Mouse (Mus musculus): ENCODE results near the gene Derl3. TPM values are rescaled to one million over a fixed set of nuclear protein-coding genes. Genes with fewer than 3 reads are reported as not detected.
A peak's percentile ranks its signal among the peaks of the same experiment; 100 is the strongest.

The Derl3 gene
- polyA plus RNA-seq, 1 experiment from 2014 or later, result 2.6 TPM

DNA sequence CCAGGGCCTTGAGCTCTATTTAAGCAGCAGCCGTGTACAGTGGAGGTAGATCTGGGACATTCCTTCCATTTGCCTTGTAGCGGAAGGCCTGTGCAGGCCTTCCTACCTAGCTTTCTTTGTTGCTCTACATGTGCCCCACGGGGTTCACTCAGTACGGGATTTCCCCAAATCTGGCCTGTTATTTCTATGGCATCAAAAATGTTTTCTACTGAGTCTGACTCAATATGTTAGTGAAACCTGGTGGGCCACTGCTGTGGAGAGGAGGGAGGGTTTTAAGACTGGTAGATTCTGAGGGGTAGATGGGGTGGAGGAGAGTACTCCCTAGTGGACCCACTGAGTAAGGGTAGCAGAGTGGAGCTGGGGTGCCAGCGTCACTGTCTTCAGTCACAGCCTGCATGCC, 2.5 kb downstream of the Derl3 start:
- peaks cover 5% of the 10 kb centered on the region; the same call in 1 of the 2 replicates for H3K4me1 ChIP-seq (replicated peaks; ENCODE audit: control insufficient read depth, insufficient read depth, low read length)
- no peak overlapping the region for H3K9ac ChIP-seq (ENCODE audit: low read length)
- WGBS, result 92% methylated on average over 5 of the region's 5 CpGs
- peaks cover 58% of the 10 kb centered on the region for H3K36me3 ChIP-seq (ENCODE audit: control insufficient read depth, insufficient read depth, low read length)
- H3K9me3 ChIP-seq (ENCODE audit: control insufficient read depth, low read length), result no peaks in the 10 kb centered on the region
- H3K4me2 ChIP-seq (ENCODE audit: low read length), result no peak overlapping the region
- H3K27ac ChIP-seq (ENCODE audit: low read depth), result no peak overlapping the region
- DNase-seq (ENCODE audit: low spot score), result no peak
- H3K27me3 ChIP-seq (replicated peaks; ENCODE audit: control insufficient read depth, insufficient read depth, low read length), result no peaks in the 10 kb centered on the region
- no peak overlapping the region for H3K4me3 ChIP-seq (ENCODE audit: low read depth, low read length)
- ATAC-seq (replicated peaks; ENCODE audit: low FRiP score, low TSS enrichment, low read depth), result no peak

DNA sequence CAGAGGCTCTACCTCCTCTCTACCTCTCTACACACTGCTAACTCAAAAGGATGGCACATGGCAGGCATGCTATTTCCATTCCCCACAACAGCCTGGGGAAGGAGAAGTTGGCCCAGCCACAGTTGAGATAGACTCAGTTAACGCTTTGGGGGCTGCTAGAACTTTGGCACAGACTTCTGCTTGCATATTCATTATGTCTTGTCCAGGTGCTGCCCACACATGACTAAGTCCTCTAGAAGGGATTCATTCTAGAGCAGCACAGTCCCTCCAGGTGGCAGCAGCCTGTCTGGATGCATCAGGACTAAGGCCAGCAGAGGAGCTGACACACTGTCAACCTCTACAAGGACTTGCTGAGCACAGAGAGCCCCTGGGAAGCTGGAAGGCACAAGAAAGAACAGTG, 3.0 kb downstream of the Derl3 start:
- peaks cover 5% of the 10 kb centered on the region; the same call in 1 of the 2 replicates for H3K4me1 ChIP-seq (replicated peaks; ENCODE audit: control insufficient read depth, insufficient read depth, low read length)
- WGBS, result 96% methylated on average over 1 of the region's 1 CpGs
- DNase-seq (ENCODE audit: low spot score), result no peak
- H3K9ac ChIP-seq (ENCODE audit: low read length), result no peak overlapping the region
- no peaks in the 10 kb centered on the region for H3K27me3 ChIP-seq (replicated peaks; ENCODE audit: control insufficient read depth, insufficient read depth, low read length)
- H3K36me3 ChIP-seq (ENCODE audit: control insufficient read depth, insufficient read depth, low read length), result peaks cover 62% of the 10 kb centered on the region
- no peak for ATAC-seq (replicated peaks; ENCODE audit: low FRiP score, low TSS enrichment, low read depth)
- H3K4me2 ChIP-seq (ENCODE audit: low read length), result no peak overlapping the region
- no peak overlapping the region for H3K4me3 ChIP-seq (ENCODE audit: low read depth, low read length)
- no peak overlapping the region for H3K27ac ChIP-seq (ENCODE audit: low read depth)
- no peaks in the 10 kb centered on the region for H3K9me3 ChIP-seq (ENCODE audit: control insufficient read depth, low read length)

DNA sequence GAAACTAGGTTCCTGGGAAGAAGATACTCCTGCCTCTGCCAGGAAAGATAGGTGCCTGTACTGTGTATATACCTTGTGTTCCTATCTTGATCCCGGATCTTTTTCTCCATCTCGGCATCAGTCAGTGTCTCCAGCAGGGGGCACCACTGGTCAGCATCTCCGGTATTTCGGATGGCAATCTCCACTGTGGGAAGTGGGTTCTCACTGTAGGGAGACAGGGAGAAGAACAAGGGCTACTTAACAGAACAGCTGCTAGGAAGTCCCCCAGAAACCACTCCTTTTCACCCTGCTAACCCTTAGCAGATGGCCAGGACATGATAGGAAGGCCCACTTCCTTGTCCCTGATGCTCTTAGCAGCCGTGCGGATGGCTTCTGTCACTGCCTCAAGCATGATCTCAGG, 4.2 kb downstream of the Derl3 start:
- ATAC-seq (replicated peaks; ENCODE audit: low FRiP score, low TSS enrichment, low read depth), result no peak
- no peak overlapping the region for H3K4me3 ChIP-seq (ENCODE audit: low read depth, low read length)

DNA sequence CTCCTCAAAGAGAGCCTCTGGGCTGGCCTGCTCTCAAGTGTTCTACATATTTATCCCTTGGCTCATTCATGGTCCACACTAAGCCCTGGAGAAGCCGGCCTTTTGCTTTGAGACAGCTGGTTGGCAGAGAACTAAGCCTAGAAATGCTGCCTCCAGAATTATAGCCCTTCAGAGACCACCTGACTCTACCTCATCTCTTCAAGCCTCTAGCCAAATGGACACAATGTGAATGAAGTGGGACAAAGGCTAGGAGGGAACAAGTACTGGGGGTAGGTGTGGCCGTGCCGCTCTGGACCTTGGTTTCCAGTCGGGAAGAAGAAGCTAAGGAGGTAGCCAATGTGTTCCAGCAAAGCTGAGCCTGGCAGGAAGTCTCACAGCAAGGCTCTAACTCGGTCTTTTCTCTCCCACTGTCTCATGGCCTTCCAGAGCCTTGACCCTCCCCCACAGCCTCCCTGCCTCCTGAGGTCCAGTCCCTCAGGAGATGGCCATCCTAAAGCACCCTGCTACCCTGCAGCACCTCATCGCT, 4.9 kb downstream of the Derl3 start:
- Histone ChIP-seq H3K27me3 (replicated peaks; ENCODE audit: control insufficient read depth, insufficient read depth, low read length) (no peaks in the 10 kb centered on the region), H3K9me3 (ENCODE audit: control insufficient read depth, low read length) (no peaks in the 10 kb centered on the region), H3K4me2 (ENCODE audit: low read length) (no peak overlapping the region), H3K36me3 (ENCODE audit: control insufficient read depth, insufficient read depth, low read length) (peaks cover 81% of the 10 kb centered on the region), H3K27ac (ENCODE audit: low read depth) (no peak overlapping the region), H3K4me3 (ENCODE audit: low read depth, low read length) (no peak overlapping the region), H3K4me1 (replicated peaks; ENCODE audit: control insufficient read depth, insufficient read depth, low read length) (peaks cover 5% of the 10 kb centered on the region; the same call in 1 of the 2 replicates), H3K9ac (ENCODE audit: low read length) (no peak overlapping the region)
- WGBS, result 80% methylated on average over 6 of the region's 6 CpGs
- no peak for ATAC-seq (replicated peaks; ENCODE audit: low FRiP score, low TSS enrichment, low read depth)
- DNase-seq (ENCODE audit: low spot score), result no peak

More for the DNA sequence above, 4.2 kb downstream of the Derl3 start:
- no peaks in the 10 kb centered on the region for H3K27me3 ChIP-seq (replicated peaks; ENCODE audit: control insufficient read depth, insufficient read depth, low read length)
- H3K9ac ChIP-seq (ENCODE audit: low read length), result no peak overlapping the region
- H3K9me3 ChIP-seq (ENCODE audit: control insufficient read depth, low read length), result no peaks in the 10 kb centered on the region
- no peak overlapping the region for H3K27ac ChIP-seq (ENCODE audit: low read depth)
- no peak overlapping the region for H3K4me2 ChIP-seq (ENCODE audit: low read length)
- H3K36me3 ChIP-seq (ENCODE audit: control insufficient read depth, insufficient read depth, low read length), result peaks cover 74% of the 10 kb centered on the region
- peak; percentile 89 for DNase-seq (ENCODE audit: low spot score)
- peaks cover 5% of the 10 kb centered on the region; the same call in 1 of the 2 replicates for H3K4me1 ChIP-seq (replicated peaks; ENCODE audit: control insufficient read depth, insufficient read depth, low read length)
- WGBS, result 36% methylated on average over 6 of the region's 6 CpGs

DNA sequence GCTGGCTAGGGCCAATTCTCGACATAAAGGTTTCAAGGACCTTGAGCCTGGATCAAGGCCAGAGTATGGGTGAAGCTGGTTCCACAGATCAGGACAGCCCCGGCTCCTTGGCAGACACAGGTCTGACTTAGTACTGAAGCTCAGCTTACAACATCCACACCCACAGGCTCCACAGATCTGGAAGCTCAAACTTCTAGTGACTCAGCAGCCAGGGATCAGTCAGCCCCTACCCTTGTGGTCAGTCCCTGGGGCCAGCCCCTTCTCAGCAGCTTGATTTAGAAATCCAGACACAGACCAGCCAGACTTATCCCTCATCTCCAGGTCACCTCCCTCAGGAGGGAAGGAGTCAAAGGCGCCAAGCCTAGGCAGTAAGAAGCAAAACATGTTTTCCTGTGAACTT, 5.6 kb downstream of the Derl3 start:
- no peak for ATAC-seq (replicated peaks; ENCODE audit: low FRiP score, low TSS enrichment, low read depth)
- Histone ChIP-seq H3K4me2 (ENCODE audit: low read length) (no peak overlapping the region), H3K36me3 (ENCODE audit: control insufficient read depth, insufficient read depth, low read length) (peaks cover 89% of the 10 kb centered on the region), H3K4me1 (replicated peaks; ENCODE audit: control insufficient read depth, insufficient read depth, low read length) (0 out of 2 replicates have a peak, but pooled peaks cover under 1% of the 10 kb centered on the region), H3K27me3 (replicated peaks; ENCODE audit: control insufficient read depth, insufficient read depth, low read length) (no peaks in the 10 kb centered on the region), H3K27ac (ENCODE audit: low read depth) (no peak overlapping the region), H3K9me3 (ENCODE audit: control insufficient read depth, low read length) (no peaks in the 10 kb centered on the region), H3K4me3 (ENCODE audit: low read depth, low read length) (no peak overlapping the region), H3K9ac (ENCODE audit: low read length) (no peak overlapping the region)
- no peak for DNase-seq (ENCODE audit: low spot score)
- 80% methylated on average over 3 of the region's 3 CpGs for WGBS

DNA sequence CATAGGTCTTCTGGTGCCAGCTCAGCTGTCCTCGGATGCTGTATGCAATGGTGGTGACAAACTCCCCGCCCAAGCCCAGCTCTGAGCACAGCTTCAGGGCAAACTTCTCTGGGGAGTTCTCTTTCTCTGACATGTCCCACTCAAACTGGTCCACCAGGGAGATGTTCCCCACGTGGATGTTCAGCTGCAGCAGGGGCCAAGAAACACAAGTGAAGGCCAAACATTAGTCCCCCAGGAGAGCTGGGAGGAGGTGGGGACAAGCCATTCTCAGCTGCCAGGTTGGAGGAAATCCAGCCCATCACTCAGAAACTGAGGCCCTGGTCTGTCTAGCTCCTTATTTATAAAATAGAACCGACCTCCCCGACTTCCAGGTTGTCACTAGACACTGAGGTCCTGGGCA, 11.2 kb downstream of the Derl3 start:
- H3K9me3 ChIP-seq (ENCODE audit: control insufficient read depth, low read length), result no peaks in the 10 kb centered on the region
- H3K36me3 ChIP-seq (ENCODE audit: control insufficient read depth, insufficient read depth, low read length), result peaks cover 96% of the 10 kb centered on the region
- no peak overlapping the region for H3K4me3 ChIP-seq (ENCODE audit: low read depth, low read length)
- no peak overlapping the region for H3K4me2 ChIP-seq (ENCODE audit: low read length)
- no peak for DNase-seq (ENCODE audit: low spot score)
- WGBS, result 86% methylated on average over 5 of the region's 5 CpGs
- H3K9ac ChIP-seq (ENCODE audit: low read length), result no peak overlapping the region
- no peak overlapping the region for H3K27ac ChIP-seq (ENCODE audit: low read depth)
- ATAC-seq (replicated peaks; ENCODE audit: low FRiP score, low TSS enrichment, low read depth), result no peak
- H3K27me3 ChIP-seq (replicated peaks; ENCODE audit: control insufficient read depth, insufficient read depth, low read length), result no peaks in the 10 kb centered on the region
- H3K4me1 ChIP-seq (replicated peaks; ENCODE audit: control insufficient read depth, insufficient read depth, low read length), result no peaks in the 10 kb centered on the region

DNA sequence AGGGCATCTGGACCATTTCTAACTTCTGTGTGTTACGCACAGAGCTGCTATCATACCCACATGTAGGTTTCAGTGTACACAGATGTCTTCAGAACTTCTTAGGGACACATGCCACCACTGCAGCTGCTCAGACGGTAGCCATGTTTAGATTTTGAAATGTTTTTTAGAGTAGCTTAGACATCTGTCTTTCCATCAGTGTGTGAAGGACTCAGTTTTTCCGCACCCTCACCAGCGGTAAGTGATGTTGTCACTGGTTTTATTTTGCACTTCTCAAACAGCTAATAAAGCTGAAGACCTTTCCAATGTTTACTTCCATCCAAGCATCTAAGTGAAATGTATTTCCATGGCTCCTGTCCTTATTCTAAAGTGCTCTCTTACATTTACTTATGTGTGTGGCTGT, 13.7 kb downstream of the Derl3 start:
- Histone ChIP-seq H3K4me2 (ENCODE audit: low read length) (no peak overlapping the region), H3K4me1 (replicated peaks; ENCODE audit: control insufficient read depth, insufficient read depth, low read length) (no peaks in the 10 kb centered on the region), H3K27me3 (replicated peaks; ENCODE audit: control insufficient read depth, insufficient read depth, low read length) (no peaks in the 10 kb centered on the region), H3K27ac (ENCODE audit: low read depth) (no peak overlapping the region), H3K36me3 (ENCODE audit: control insufficient read depth, insufficient read depth, low read length) (peaks cover 95% of the 10 kb centered on the region), H3K9ac (ENCODE audit: low read length) (no peak overlapping the region), H3K9me3 (ENCODE audit: control insufficient read depth, low read length) (no peaks in the 10 kb centered on the region), H3K4me3 (ENCODE audit: low read depth, low read length) (no peak overlapping the region)
- ATAC-seq (replicated peaks; ENCODE audit: low FRiP score, low TSS enrichment, low read depth) (no peak), DNase-seq (ENCODE audit: low spot score) (no peak)
- WGBS, result 91% methylated on average over 4 of the region's 4 CpGs

DNA sequence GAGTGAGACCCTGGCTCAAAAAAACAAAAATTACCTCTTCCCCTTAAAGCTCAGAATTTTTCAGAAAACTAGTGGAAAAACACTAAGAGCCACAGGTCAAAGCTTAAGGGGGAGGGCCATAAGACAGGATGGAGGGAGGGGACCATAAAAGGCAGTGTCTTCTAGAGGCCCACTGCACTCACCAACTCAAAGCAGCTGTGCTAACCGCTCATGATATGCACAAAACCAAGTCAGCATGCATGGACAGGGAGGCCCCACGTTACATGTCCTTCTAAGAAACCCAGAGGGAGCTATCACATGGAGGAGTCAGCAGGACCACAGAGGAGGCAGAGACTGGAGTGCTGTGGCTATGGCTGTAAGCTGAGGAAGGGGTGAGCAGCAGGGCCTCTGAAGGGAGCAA, 17.5 kb downstream of the Derl3 start:
- Histone ChIP-seq H3K36me3 (ENCODE audit: control insufficient read depth, insufficient read depth, low read length) (peaks cover 82% of the 10 kb centered on the region), H3K9me3 (ENCODE audit: control insufficient read depth, low read length) (no peaks in the 10 kb centered on the region), H3K4me1 (replicated peaks; ENCODE audit: control insufficient read depth, insufficient read depth, low read length) (no peaks in the 10 kb centered on the region), H3K4me2 (ENCODE audit: low read length) (no peak overlapping the region), H3K27ac (ENCODE audit: low read depth) (no peak overlapping the region), H3K27me3 (replicated peaks; ENCODE audit: control insufficient read depth, insufficient read depth, low read length) (no peaks in the 10 kb centered on the region), H3K4me3 (ENCODE audit: low read depth, low read length) (no peak overlapping the region), H3K9ac (ENCODE audit: low read length) (no peak overlapping the region)
- 85% methylated on average over 2 of the region's 2 CpGs for WGBS
- DNase-seq (ENCODE audit: low spot score) (no peak), ATAC-seq (replicated peaks; ENCODE audit: low FRiP score, low TSS enrichment, low read depth) (no peak)

DNA sequence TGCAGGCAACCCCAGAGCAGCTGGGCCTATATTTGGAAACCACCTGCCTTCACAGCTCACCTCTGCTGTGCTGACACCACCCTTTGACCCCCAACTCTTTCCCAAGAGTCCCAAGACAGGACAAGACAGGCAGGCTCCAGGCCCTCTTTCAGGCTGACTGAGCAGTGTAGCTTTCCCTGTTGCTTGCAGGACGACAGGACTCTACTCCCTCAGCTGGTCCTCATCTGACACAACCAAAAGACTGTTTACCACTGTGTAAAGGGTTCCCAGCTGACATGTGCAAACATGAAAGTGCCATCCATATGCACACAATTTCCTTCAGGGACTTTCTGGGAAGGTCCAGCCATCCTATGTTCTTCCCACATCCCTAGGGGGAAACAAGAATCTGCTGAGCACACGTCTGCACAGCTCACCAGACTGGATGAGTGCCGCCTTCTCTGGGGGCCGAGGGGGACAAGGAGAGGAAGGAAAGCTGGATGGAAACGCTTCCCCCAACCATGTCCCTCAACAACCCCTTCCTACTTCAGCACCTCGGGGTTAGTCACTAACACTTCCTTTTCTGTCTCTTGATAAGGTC, 19.9 kb downstream of the Derl3 start:
- Histone ChIP-seq H3K27ac (ENCODE audit: low read depth) (no peak overlapping the region), H3K27me3 (replicated peaks; ENCODE audit: control insufficient read depth, insufficient read depth, low read length) (no peaks in the 10 kb centered on the region), H3K4me1 (replicated peaks; ENCODE audit: control insufficient read depth, insufficient read depth, low read length) (0 out of 2 replicates have a peak, but pooled peaks cover under 1% of the 10 kb centered on the region), H3K4me3 (ENCODE audit: low read depth, low read length) (no peak overlapping the region), H3K9me3 (ENCODE audit: control insufficient read depth, low read length) (no peaks in the 10 kb centered on the region), H3K36me3 (ENCODE audit: control insufficient read depth, insufficient read depth, low read length) (peaks cover 79% of the 10 kb centered on the region), H3K4me2 (ENCODE audit: low read length) (no peak overlapping the region), H3K9ac (ENCODE audit: low read length) (no peak overlapping the region)
- ATAC-seq (replicated peaks; ENCODE audit: low FRiP score, low TSS enrichment, low read depth), result no peak
- no peak for DNase-seq (ENCODE audit: low spot score)
- WGBS, result 70% methylated on average over 6 of the region's 6 CpGs

All from intestine, embryonic 14.5 days (tissue).